Mouse (Mus musculus): Measurements from ENCODE around the gene Metrn. TPM values are rescaled to one million over a fixed set of nuclear protein-coding genes. Genes with fewer than 3 reads are reported as not detected.

Gene Metrn
- polyA plus RNA-seq, 1 experiment from 2014 or later: 43.3 TPM

DNA sequence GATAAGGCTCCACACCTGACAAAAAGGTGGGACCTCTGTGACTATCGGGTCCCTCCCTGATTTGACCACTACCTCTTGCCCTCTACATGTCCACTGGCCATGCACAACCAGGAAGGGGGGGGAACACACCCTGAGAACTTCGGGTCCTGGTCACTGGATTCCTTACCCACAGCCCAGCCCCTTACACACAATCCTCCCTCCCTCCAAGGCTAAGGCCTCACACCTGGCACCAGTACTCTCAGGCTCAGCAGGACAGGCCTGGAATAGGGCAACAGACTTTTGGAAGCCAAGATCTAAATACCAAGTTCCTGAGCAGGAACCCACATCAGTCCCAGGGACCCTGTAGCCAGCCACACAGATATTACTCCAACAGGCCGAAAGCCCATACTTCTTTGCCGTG lies 42.0 kb upstream of the Metrn start:
- H3K36me3 ChIP-seq (ENCODE audit: control insufficient read depth, insufficient read depth, low read length): peaks cover 31% of the 10 kb centered on the region
- H3K9me3 ChIP-seq (ENCODE audit: control insufficient read depth, low read length): no peaks in the 10 kb centered on the region
- no peak for ATAC-seq (ENCODE audit: low read depth)
- peaks cover 40% of the 10 kb centered on the region for H3K4me1 ChIP-seq (replicated peaks; ENCODE audit: control insufficient read depth, insufficient read depth, low read length)
- 80% methylated on average over 4 of the region's 4 CpGs for WGBS
- H3K27me3 ChIP-seq (ENCODE audit: control insufficient read depth, insufficient read depth, low read depth, low read length): no peaks in the 10 kb centered on the region
- no peak overlapping the region for H3K4me2 ChIP-seq (ENCODE audit: low read depth, low read length)
- H3K27ac ChIP-seq (ENCODE audit: low read length): no peak overlapping the region
- H3K4me3 ChIP-seq (ENCODE audit: low read length): no peak overlapping the region
- no peak overlapping the region for H3K9ac ChIP-seq (ENCODE audit: low read length)

DNA sequence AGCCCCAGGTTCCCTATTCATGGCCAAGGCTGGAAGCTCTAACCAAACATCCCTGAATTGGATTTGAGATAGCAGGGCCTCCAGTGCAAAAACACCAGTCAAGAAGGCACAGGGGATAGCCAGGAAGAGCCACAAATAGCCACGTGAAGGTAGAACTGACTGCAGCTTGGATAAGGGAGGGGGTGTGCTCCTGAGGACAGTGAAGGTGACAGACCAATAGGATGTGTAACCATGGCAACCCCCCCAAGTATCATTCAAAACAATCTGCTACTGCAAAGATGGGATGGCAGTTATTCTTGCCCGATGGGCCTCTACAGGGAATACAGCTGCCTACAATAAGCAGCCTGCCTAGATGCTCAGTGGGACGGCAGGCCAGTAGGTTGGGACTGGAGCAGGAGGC lies 40.6 kb upstream of the Metrn start:
- Histone ChIP-seq H3K4me2 (ENCODE audit: low read depth, low read length) (no peak overlapping the region), H3K9ac (ENCODE audit: low read length) (no peak overlapping the region), H3K4me3 (ENCODE audit: low read length) (no peak overlapping the region), H3K4me1 (replicated peaks; ENCODE audit: control insufficient read depth, insufficient read depth, low read length) (peaks cover 34% of the 10 kb centered on the region), H3K27ac (ENCODE audit: low read length) (no peak overlapping the region), H3K27me3 (ENCODE audit: control insufficient read depth, insufficient read depth, low read depth, low read length) (no peaks in the 10 kb centered on the region), H3K36me3 (ENCODE audit: control insufficient read depth, insufficient read depth, low read length) (peaks cover 31% of the 10 kb centered on the region), H3K9me3 (ENCODE audit: control insufficient read depth, low read length) (no peaks in the 10 kb centered on the region)
- WGBS: 47% methylated on average over 3 of the region's 3 CpGs
- no peak for ATAC-seq (ENCODE audit: low read depth)

DNA sequence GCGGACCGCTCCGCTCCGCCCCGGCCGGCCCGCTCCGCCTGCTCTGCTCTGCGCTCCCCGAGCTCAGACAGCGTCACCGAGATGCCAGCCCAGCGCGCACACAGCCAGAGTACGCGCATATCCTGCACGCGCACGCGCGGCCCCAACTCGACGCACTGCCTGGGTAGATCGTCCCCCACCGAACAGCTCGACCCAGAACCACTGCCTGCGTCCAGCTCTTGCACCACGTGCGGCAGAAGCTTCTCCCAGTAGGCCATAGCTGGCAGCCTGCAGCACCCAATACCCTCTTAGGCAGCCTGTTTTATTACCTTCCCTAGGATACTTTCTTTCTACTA lies 40.1 kb upstream of the Metrn start, which contains the start of gene Rhbdl1:
Gene Rhbdl1 (minus strand): TSS at position 220 of the 335 bp plus-strand sequence.
- ATAC-seq (ENCODE audit: low read depth): 0 out of 2 replicates have a peak, but pooled peaks have one; percentile 2
- peaks cover 35% of the 10 kb centered on the region for H3K4me1 ChIP-seq (replicated peaks; ENCODE audit: control insufficient read depth, insufficient read depth, low read length)
- H3K36me3 ChIP-seq (ENCODE audit: control insufficient read depth, insufficient read depth, low read length): peaks cover 31% of the 10 kb centered on the region
- peak within 1 kb of the TSS; percentile 70 for H3K4me2 ChIP-seq (ENCODE audit: low read depth, low read length)
- no peak within 1 kb of the TSS for H3K27ac ChIP-seq (ENCODE audit: low read length)
- H3K9me3 ChIP-seq (ENCODE audit: control insufficient read depth, low read length): no peaks in the 10 kb centered on the region
- H3K4me3 ChIP-seq (ENCODE audit: low read length): peak within 1 kb of the TSS; percentile 40
- WGBS: under 1% methylated on average over 29 of the region's 29 CpGs
- peak within 1 kb of the TSS; percentile 60 for H3K9ac ChIP-seq (ENCODE audit: low read length)
- H3K27me3 ChIP-seq (ENCODE audit: control insufficient read depth, insufficient read depth, low read depth, low read length): no peaks in the 10 kb centered on the region

DNA sequence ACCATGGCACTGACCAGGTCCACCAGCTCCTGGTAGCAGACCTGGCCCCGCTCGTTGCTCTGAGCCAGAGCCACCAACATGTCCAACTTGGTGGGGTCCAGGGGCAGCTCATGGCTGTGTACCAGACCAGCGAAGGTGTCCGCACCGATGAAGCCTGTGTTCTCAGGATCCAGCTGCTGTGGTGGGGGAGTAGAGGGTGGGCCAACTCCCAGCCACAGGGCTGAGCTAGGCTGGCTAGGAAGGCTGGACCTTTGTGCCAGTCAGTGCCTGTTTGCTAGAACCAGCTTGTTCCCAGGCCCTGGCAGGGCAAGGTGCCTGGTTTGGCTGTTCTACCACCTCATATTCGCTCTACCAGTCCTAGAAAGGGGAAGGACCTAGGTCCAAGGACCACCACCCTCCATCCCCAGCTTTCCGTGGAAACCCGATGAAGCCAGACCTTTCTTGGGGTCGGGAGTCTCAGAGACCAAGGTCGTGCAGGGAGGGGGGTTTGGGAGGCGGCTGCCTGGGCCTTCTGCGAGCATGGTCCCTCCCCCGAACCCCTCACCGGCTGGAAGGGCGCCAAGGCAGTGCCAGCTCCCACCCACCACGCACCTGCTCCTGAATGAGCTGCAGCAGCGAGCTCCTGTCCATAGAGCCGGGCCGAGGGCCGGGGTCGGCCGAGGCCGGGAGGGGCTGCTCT lies 39.6 kb upstream of the Metrn start:
- Histone ChIP-seq H3K4me1 (replicated peaks; ENCODE audit: control insufficient read depth, insufficient read depth, low read length) (peaks cover 40% of the 10 kb centered on the region), H3K36me3 (ENCODE audit: control insufficient read depth, insufficient read depth, low read length) (peaks cover 27% of the 10 kb centered on the region), H3K27me3 (ENCODE audit: control insufficient read depth, insufficient read depth, low read depth, low read length) (no peaks in the 10 kb centered on the region), H3K9ac (ENCODE audit: low read length) (peak overlapping the region; percentile 60), H3K9me3 (ENCODE audit: control insufficient read depth, low read length) (no peaks in the 10 kb centered on the region), H3K4me3 (ENCODE audit: low read length) (peak overlapping the region; percentile 40), H3K27ac (ENCODE audit: low read length) (no peak overlapping the region), H3K4me2 (ENCODE audit: low read depth, low read length) (peak overlapping the region; percentile 70)
- 20% methylated on average over 23 of the region's 23 CpGs for WGBS
- ATAC-seq (ENCODE audit: low read depth): no peak

DNA sequence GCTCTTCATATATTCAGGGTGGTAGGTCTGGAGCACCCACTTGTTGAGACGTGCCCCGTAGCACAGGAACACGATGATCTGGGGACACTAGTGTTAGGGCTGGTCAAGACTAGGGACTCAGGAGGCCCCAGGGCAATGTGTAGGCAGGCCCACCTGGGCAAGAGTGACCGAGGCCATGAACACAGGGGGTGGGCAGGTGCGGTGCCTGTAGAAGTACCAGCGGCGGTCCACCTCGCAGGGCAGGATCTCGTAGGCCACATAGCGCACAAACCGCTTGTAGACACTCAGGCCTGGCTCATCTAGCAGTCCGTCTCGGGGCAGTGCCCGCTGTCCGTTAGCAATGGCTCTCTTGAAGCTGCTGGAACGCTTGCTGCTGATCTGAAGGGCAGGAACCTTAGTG lies 38.9 kb upstream of the Metrn start:
- Histone ChIP-seq H3K27me3 (ENCODE audit: control insufficient read depth, insufficient read depth, low read depth, low read length) (no peaks in the 10 kb centered on the region), H3K27ac (ENCODE audit: low read length) (no peak overlapping the region), H3K36me3 (ENCODE audit: control insufficient read depth, insufficient read depth, low read length) (peaks cover 27% of the 10 kb centered on the region), H3K4me3 (ENCODE audit: low read length) (no peak overlapping the region), H3K4me1 (replicated peaks; ENCODE audit: control insufficient read depth, insufficient read depth, low read length) (peaks cover 48% of the 10 kb centered on the region), H3K9me3 (ENCODE audit: control insufficient read depth, low read length) (no peaks in the 10 kb centered on the region), H3K4me2 (ENCODE audit: low read depth, low read length) (no peak overlapping the region), H3K9ac (ENCODE audit: low read length) (no peak overlapping the region)
- no peak for ATAC-seq (ENCODE audit: low read depth)
- WGBS: 86% methylated on average over 16 of the region's 16 CpGs

GRCm38 (mm10) chr17:25835301-25835700 lies 38.4 kb upstream of the Metrn start:
- no peak for ATAC-seq (ENCODE audit: low read depth)
- Histone ChIP-seq H3K27ac (ENCODE audit: low read length) (no peak overlapping the region), H3K36me3 (ENCODE audit: control insufficient read depth, insufficient read depth, low read length) (peaks cover 28% of the 10 kb centered on the region), H3K9me3 (ENCODE audit: control insufficient read depth, low read length) (no peaks in the 10 kb centered on the region), H3K4me1 (replicated peaks; ENCODE audit: control insufficient read depth, insufficient read depth, low read length) (peaks cover 52% of the 10 kb centered on the region), H3K9ac (ENCODE audit: low read length) (no peak overlapping the region), H3K27me3 (ENCODE audit: control insufficient read depth, insufficient read depth, low read depth, low read length) (no peaks in the 10 kb centered on the region), H3K4me2 (ENCODE audit: low read depth, low read length) (no peak overlapping the region), H3K4me3 (ENCODE audit: low read length) (no peak overlapping the region)
- 88% methylated on average over 7 of the region's 7 CpGs for WGBS

GRCm38 (mm10) chr17:25834595-25835222 lies 37.8 kb upstream of the Metrn start:
- peak overlapping the region; percentile 80 for H3K4me2 ChIP-seq (ENCODE audit: low read depth, low read length)
- H3K27ac ChIP-seq (ENCODE audit: low read length): 0 out of 2 replicates have a peak overlapping the region, but pooled peaks have one; percentile 24
- peak overlapping the region; percentile 85 for H3K4me3 ChIP-seq (ENCODE audit: low read length)
- H3K27me3 ChIP-seq (ENCODE audit: control insufficient read depth, insufficient read depth, low read depth, low read length): no peaks in the 10 kb centered on the region
- WGBS: 76% methylated on average over 12 of the region's 12 CpGs
- H3K4me1 ChIP-seq (replicated peaks; ENCODE audit: control insufficient read depth, insufficient read depth, low read length): peaks cover 56% of the 10 kb centered on the region
- H3K9me3 ChIP-seq (ENCODE audit: control insufficient read depth, low read length): no peaks in the 10 kb centered on the region
- H3K36me3 ChIP-seq (ENCODE audit: control insufficient read depth, insufficient read depth, low read length): peaks cover 24% of the 10 kb centered on the region
- peak overlapping the region; percentile 85 for H3K9ac ChIP-seq (ENCODE audit: low read length)
- ATAC-seq (ENCODE audit: low read depth): no peak

DNA sequence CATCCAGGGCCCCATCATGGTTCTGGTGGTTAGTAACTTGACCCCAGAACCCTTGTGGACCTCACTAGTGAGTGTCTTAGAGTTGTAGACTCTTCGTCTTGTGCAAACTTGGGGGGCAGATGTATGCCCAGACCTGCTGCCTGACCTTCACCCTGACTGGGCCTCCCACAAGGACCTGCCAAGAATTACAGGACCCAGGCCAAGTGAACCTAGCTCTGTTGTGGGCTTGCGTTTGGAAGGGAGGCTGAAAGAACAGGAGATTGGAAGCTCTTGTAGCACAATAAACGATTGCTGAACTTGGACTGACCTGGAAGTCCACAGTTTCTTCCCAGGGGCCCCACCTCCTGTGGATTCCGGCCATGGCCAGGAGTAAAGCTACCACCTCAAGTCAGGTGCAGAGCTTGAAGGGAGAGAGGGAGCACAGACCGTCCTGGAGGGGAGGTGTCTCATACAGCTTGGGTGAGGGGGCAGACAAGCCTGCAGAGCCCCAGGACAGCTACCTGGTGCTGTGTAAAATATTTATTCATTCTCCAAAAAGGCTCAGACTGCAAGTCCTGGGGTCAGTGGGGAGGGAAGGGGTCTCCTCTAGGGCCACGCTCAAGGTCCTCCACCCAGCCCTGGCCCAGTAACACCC lies 37.1 kb upstream of the Metrn start:
- Histone ChIP-seq H3K27me3 (ENCODE audit: control insufficient read depth, insufficient read depth, low read depth, low read length) (no peaks in the 10 kb centered on the region), H3K36me3 (ENCODE audit: control insufficient read depth, insufficient read depth, low read length) (peaks cover 18% of the 10 kb centered on the region), H3K27ac (ENCODE audit: low read length) (peak overlapping the region; percentile 93), H3K9me3 (ENCODE audit: control insufficient read depth, low read length) (no peaks in the 10 kb centered on the region), H3K4me1 (replicated peaks; ENCODE audit: control insufficient read depth, insufficient read depth, low read length) (peaks cover 59% of the 10 kb centered on the region), H3K4me3 (ENCODE audit: low read length) (peak overlapping the region; percentile 85), H3K9ac (ENCODE audit: low read length) (peak overlapping the region; percentile 85), H3K4me2 (ENCODE audit: low read depth, low read length) (peak overlapping the region; percentile 80)
- ATAC-seq (ENCODE audit: low read depth): no peak
- WGBS: 10% methylated on average over 6 of the region's 6 CpGs

- Histone ChIP-seq H3K9ac (ENCODE audit: low read length) (peak within 1 kb of the TSS; percentile 90), H3K4me1 (replicated peaks; ENCODE audit: control insufficient read depth, insufficient read depth, low read length) (peaks cover 62% of the 10 kb centered on the region)
- under 1% methylated on average over 24 of the region's 24 CpGs for WGBS
These were observed 36.3 kb upstream of the Metrn start, which contains the start of gene Stub1 for GRCm38 (mm10) chr17:25833291-25833663. Gene Stub1, minus strand, starts transcription at chr17:25833404.

More at GRCm38 (mm10) chr17:25833291-25833663, 36.3 kb upstream of the Metrn start, which contains the start of gene Stub1:
- peaks cover 16% of the 10 kb centered on the region for H3K36me3 ChIP-seq (ENCODE audit: control insufficient read depth, insufficient read depth, low read length)
- no peaks in the 10 kb centered on the region for H3K27me3 ChIP-seq (ENCODE audit: control insufficient read depth, insufficient read depth, low read depth, low read length)
- peak within 1 kb of the TSS; percentile 91 for H3K4me2 ChIP-seq (ENCODE audit: low read depth, low read length)
- ATAC-seq (ENCODE audit: low read depth): peak; percentile 75
- H3K4me3 ChIP-seq (ENCODE audit: low read length): peak within 1 kb of the TSS; percentile 85
- no peaks in the 10 kb centered on the region for H3K9me3 ChIP-seq (ENCODE audit: control insufficient read depth, low read length)
- H3K27ac ChIP-seq (ENCODE audit: low read length): peak within 1 kb of the TSS; percentile 93
